Mouse (Mus musculus) lung, adult 2 months (tissue): Measurements from ENCODE around the gene Scamp4. TPM values are rescaled to one million over a fixed set of nuclear protein-coding genes. Genes with fewer than 3 reads are reported as not detected.
"Not testable (repeated sequence)": the region's sequence is repeated elsewhere in the genome, so short reads cannot be mapped to it uniquely, and the experiment has no call there.

Experiments used
- DNase-seq: peaks from one replicate; pipeline ENCODE4 v3.0.0; 2022
- H3K4me1 ChIP-seq: fragments of 200-500 bp; 2 replicates; pipeline ENCODE4 v1.6.1; 2011; ENCODE audit warnings: low read length; ENCODE audit not compliant: control insufficient read depth, insufficient read depth
- H3K4me3 ChIP-seq: fragments of 200-500 bp; replicated peaks from 2 replicates; pipeline ENCODE3; 2011; ENCODE audit warnings: low read depth, mild to moderate bottlenecking, control low read depth, low read length; ENCODE audit errors: extremely low read depth
- CTCF ChIP-seq: fragments of 200-500 bp; IDR thresholded peaks from 2 replicates; pipeline ENCODE4 v1.5.1; 2011; ENCODE audit warnings: mild to moderate bottlenecking, low read length, control low read depth; ENCODE audit not compliant: insufficient read depth
- POLR2A ChIP-seq: fragments of 200-500 bp; IDR thresholded peaks from 2 replicates; pipeline ENCODE4 v1.6.1; 2011; ENCODE audit warnings: low read depth, mild to moderate bottlenecking, control low read depth, low read length, borderline replicate concordance; ENCODE audit errors: extremely low read depth
- WGBS: fragments of 180-500 bp; shearing (Covaris S2); methylation state at CpG from one replicate; pipeline ENCODE4 v1.1.7; 2018; 5-methylcytosine and 5-hydroxymethylcytosine counted together
- polyA plus RNA-seq: library from polyadenylated mRNA; depleted of rRNA; stranded (reverse); fragments of >200 nt; gene quantifications from 2 replicates; pipeline ENCODE4 v1.2.3, GENCODE M21; 2012

Scamp4 gene
- polyA plus RNA-seq, 1 experiment: 110 TPM

DNA sequence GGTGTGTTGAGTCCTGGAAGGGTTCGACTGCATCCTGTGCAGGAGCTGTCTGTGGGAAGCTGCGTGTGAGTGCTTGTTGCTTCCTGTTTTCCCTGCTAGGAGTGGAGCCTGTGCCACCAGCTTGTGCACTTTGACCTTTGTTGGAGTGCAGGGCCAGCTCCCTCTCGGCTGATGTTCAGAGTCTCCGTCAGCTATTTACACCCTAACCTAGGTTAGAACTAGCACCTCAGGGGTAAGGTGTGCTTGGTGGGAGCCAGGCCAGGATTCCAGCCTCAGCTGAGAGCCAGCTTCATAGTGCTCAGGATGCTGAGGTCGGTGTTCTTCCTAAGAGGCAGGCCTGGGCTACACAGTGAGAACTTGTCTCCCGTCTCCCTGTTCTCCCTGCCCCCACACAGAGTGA, 32.7 kb downstream of the Scamp4 start:
- Histone ChIP-seq H3K4me3 (no peak overlapping the region), H3K4me1 (peaks cover 1% of the 10 kb centered on the region; the same call in 1 of the 2 replicates)
- TF ChIP-seq POLR2A: no peak
- TF ChIP-seq CTCF: no peak
- DNase-seq: no peak
- 69% methylated on average over 6 of the region's 6 CpGs for WGBS

DNA sequence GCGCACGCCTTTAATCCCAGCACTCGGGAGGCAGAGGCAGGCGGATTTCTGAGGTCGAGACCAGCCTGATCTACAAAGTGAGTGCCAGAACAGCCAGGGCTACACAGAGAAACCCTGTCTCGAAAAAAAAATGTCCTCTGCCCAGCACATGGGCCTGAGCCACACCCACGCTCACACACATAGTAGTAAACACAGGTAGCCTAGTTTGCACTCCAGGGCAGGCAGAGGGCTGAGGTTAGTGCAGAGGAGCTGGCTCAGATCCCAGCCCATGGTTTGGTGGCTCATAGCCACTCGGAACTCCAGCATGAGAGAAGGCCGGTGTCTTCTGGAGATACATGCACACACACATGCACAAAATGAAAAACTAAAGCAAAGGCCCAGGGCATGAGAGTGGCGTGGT, 44.3 kb downstream of the Scamp4 start:
- Histone ChIP-seq H3K4me1 (no peaks in the 10 kb centered on the region), H3K4me3 (no peak overlapping the region)
- TF ChIP-seq POLR2A: no peak
- TF ChIP-seq CTCF: no peak
- 86% methylated on average over 10 of the region's 10 CpGs for WGBS
- DNase-seq: no peak

DNA sequence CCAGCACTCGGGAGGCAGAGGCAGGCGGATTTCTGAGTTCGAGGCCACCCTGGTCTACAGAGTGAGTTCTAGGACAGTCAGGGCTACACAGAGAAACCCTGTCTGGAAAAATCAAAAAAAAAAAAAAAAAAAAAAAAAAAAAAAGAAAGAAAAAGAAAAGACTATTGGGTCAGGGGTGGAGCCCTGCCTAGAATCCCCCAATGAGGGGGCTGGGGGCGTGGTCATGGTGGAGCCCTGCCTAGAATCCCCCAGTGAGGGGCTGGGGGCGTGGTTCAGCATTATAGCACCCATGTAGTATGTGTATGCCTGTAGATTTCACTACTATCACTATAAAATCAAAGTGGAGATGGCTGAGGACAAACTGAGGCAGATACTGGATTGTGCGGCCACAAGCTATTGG, 47.2 kb downstream of the Scamp4 start:
- 89% methylated on average over 6 of the region's 6 CpGs for WGBS
- not testable (repeated sequence) for H3K4me3 ChIP-seq, DNase-seq, H3K4me1 ChIP-seq

- Histone ChIP-seq H3K4me3 (no peak overlapping the region), H3K4me1 (0 out of 2 replicates have a peak, but pooled peaks cover 2% of the 10 kb centered on the region)
- no peak for TF ChIP-seq CTCF
- TF ChIP-seq POLR2A: no peak
- 92% methylated on average over 10 of the region's 10 CpGs for WGBS
- no peak for DNase-seq
These were observed 47.7 kb downstream of the Scamp4 start for GRCm38 (mm10) chr10:80650392-80650791.

- no peak for DNase-seq
- Histone ChIP-seq H3K4me1 (peaks cover 8% of the 10 kb centered on the region; the same call in 1 of the 2 replicates), H3K4me3 (no peak overlapping the region)
- 82% methylated on average over 6 of the region's 6 CpGs for WGBS
- TF ChIP-seq CTCF: no peak
- TF ChIP-seq POLR2A: no peak
These were observed 50.6 kb downstream of the Scamp4 start for GRCm38 (mm10) chr10:80653156-80653720.

- peaks cover 10% of the 10 kb centered on the region; the same call in 1 of the 2 replicates for H3K4me1 ChIP-seq
- WGBS: 69% methylated on average over 6 of the region's 6 CpGs
- TF ChIP-seq POLR2A (no peak), CTCF (no peak)
- no peak for DNase-seq
- no peak overlapping the region for H3K4me3 ChIP-seq
These were observed 52.2 kb downstream of the Scamp4 start for GRCm38 (mm10) chr10:80654866-80655265.

DNA sequence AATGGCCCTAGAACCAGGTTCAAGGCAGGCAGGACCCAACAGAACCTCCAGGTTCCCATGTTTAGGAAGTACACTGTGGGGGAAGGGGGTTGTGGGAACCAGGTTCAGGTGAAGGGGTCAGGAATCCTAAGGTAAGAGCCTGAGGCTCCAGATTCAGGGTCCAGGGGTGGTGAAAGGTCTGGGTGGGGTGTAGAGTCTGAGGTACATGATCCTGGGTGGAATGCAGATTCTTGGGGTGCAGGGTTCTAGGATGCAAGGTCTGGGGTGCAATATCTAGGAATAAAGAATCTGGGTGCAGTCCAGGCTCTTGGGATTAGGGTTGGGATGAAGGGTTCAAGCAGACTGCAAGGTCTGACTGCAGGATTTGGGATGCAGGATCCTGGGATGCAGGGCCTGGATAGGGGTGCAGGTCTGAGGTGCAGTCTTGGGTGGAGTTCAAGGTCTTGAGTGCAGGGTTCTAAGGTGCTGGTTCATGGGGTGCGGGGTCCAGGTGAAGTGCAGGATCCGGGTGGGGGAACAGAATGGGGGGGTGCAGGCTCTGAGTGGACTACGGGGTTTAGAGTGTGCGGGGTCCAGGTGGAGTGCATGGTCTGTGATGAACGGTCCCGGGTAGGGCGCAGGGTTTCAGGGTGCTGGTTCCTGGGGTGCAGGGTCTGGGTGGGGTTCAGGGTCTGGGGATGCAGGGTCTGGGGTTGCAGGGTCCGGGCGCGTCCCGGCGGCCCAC, 52.9 kb downstream of the Scamp4 start:
- TF ChIP-seq CTCF (no peak), POLR2A (no peak)
- WGBS: 2% methylated on average over 12 of the region's 12 CpGs
- H3K4me1 ChIP-seq: peaks cover 10% of the 10 kb centered on the region; the same call in 1 of the 2 replicates
- peak overlapping the region; percentile 95 for H3K4me3 ChIP-seq
- DNase-seq: no peak

DNA sequence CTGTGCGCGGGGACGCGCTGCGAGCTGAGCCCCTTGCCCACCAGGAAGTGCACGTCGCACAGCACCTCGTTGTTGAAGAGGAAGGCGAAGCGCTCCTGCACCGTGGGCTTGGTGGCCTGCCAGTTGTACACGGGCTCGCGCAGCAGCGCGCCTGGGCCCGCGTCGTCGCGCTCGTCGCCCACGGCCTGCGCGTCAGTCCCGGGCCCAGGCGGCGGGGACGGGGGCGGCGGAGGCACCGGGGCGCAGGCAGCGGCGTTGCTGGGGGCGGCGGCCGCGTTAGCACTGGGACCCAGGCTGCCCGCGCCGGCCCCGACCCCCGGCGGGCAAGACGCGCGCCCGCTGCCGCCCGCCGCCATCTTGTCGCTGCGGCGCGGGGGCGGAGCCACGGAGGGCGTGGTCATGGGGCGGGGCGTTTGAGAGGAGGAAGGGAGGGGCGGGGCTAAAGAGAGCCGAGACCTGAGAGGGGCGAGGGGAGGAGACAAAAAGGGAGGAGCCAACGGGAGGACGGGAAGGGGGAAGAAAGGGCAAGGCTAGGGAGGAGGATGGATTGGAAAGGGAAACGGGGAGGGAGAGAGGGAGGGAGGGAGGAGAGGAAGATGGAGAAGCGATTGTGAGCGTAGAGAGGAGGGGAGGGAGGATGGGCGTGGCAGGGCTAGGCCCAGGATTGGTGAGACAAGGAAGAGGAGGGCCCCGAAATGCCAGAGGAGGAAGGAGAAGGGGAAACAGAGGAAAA, 53.6 kb downstream of the Scamp4 start:
- Histone ChIP-seq H3K4me1 (peaks cover 11% of the 10 kb centered on the region), H3K4me3 (peak overlapping the region; percentile 95)
- peak; percentile 92 for DNase-seq
- WGBS: under 1% methylated on average over 65 of the region's 72 CpGs
- TF ChIP-seq CTCF (no peak), POLR2A (no peak; the same call in 1 of the 2 replicates)

DNA sequence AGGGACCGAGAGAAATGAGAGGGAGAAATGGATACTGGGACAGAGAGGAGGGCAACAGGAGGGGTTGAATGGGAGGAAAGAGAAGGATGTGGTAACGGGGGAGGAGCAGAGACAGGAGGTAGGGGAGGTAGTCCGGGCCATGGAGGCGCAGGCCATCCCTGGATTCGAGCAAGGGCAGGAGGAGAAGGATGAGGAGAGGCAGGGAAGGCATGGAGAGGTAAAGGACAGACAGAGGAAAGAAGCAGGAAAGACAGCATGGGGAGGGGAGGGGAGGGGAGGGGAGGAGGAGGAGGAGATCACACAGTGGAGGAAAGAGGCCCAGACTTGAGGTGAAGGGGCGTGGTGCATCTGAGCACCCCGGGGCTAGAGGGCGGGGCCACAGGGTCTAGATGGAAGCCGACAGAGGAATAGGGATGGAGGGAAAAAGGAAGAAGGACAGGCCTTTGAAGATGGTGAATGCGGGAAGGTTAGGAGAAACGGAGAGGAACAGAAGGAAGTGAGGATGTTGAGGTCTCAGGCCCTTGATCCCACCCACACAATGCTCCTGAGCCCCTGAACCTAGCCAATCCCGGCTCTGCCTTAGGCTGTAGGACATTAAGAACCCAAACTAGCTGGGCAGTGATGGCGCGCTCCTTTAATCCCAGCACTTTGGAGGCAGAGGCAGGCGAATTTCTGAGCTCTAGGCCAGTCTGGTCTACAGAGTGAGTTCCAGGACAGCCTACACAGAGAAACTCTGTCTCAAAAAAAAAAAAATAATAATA, 54.4 kb downstream of the Scamp4 start, which contains the start of gene Btbd2:
Btbd2 (minus strand) TSS at position 209 of the 761 bp plus-strand sequence.
- no peak for DNase-seq
- H3K4me1 ChIP-seq: peaks cover 12% of the 10 kb centered on the region
- no peak for TF ChIP-seq CTCF
- no peak for TF ChIP-seq POLR2A
- 32% methylated on average over 15 of the region's 15 CpGs for WGBS
- peak within 1 kb of the TSS; percentile 95 for H3K4me3 ChIP-seq
